Mouse (Mus musculus) urinary bladder, postnatal 10 days (tissue): ENCODE data around the gene Cmtr1.

ENCODE experiments used
- DNase-seq: peaks from one replicate; pipeline ENCODE4 v3.0.0; 2022; ENCODE audit warnings: low spot score

Gene Cmtr1

GRCm38 (mm10) chr17:29732522-29732921 lies 72.1 kb downstream of the Cmtr1 start:
- no peak for DNase-seq

GRCm38 (mm10) chr17:29736448-29737014 lies 76.1 kb downstream of the Cmtr1 start:
- DNase-seq = no peak

GRCm38 (mm10) chr17:29737849-29738804 lies 77.7 kb downstream of the Cmtr1 start:
- no peak for DNase-seq

GRCm38 (mm10) chr17:29747466-29747865 lies 87.1 kb downstream of the Cmtr1 start:
- no peak for DNase-seq

GRCm38 (mm10) chr17:29754510-29754909 lies 94.1 kb downstream of the Cmtr1 start:
- no peak for DNase-seq
